Mouse (Mus musculus) midbrain, embryonic 16.5 days (tissue): ENCODE results near the gene Fzd9. TPM values are rescaled to one million over a fixed set of nuclear protein-coding genes. Genes with fewer than 3 reads are reported as not detected.

ENCODE experiments used
- ATAC-seq: fragments of 200-750 bp; cut with Nextera tagmentation; 2 replicates; pipeline ENCODE4 v1.8.0; 2017; ENCODE audit warnings: moderate TSS enrichment
- H3K27ac ChIP-seq: fragments of 300-500 bp; sonication (generic); 2 replicates; pipeline ENCODE4 v1.5.1; 2014; ENCODE audit warnings: mild to moderate bottlenecking, low read length, mixed read lengths
- H3K27me3 ChIP-seq: fragments of 300-500 bp; sonication (generic); 2 replicates; pipeline ENCODE4 v1.6.1; 2014; ENCODE audit warnings: low read depth, low read length, mixed read lengths; ENCODE audit not compliant: control insufficient read depth, insufficient read depth
- H3K36me3 ChIP-seq: fragments of 300-500 bp; sonication (generic); 2 replicates; pipeline ENCODE4 v1.6.1; 2014; ENCODE audit warnings: mild to moderate bottlenecking, low read length, moderate library complexity, mixed read lengths; ENCODE audit not compliant: control insufficient read depth, insufficient read depth
- H3K4me1 ChIP-seq: fragments of 300-500 bp; sonication (generic); 2 replicates; pipeline ENCODE4 v1.6.1; 2014; ENCODE audit warnings: mild to moderate bottlenecking, low read length, mixed read lengths; ENCODE audit not compliant: control insufficient read depth, insufficient read depth
- H3K4me2 ChIP-seq: fragments of 300-500 bp; sonication (generic); 2 replicates; pipeline ENCODE4 v1.6.1; 2014; ENCODE audit warnings: mild to moderate bottlenecking, low read length, mixed read lengths
- H3K4me3 ChIP-seq: fragments of 300-500 bp; sonication (generic); 2 replicates; pipeline ENCODE4 v1.5.1; 2014; ENCODE audit warnings: low read depth, mild to moderate bottlenecking, low read length, moderate library complexity, mixed read lengths
- H3K9ac ChIP-seq: fragments of 300-500 bp; sonication (generic); 2 replicates; pipeline ENCODE4 v1.6.1; 2014; ENCODE audit warnings: low read depth, low read length, mixed read lengths
- H3K9me3 ChIP-seq: fragments of 300-500 bp; sonication (generic); replicated peaks from 2 replicates; pipeline ENCODE4 v1.6.1; 2014; ENCODE audit warnings: mild to moderate bottlenecking, low read length, mixed read lengths; ENCODE audit not compliant: control insufficient read depth, poor library complexity, severe bottlenecking
- WGBS: fragments of 180-500 bp; shearing (Covaris S2); extraction: QIAGEN DNeasy Blood & Tissue Kit; methylation state at CpG from one replicate; pipeline ENCODE4 v1.1.7; 2014; 5-methylcytosine and 5-hydroxymethylcytosine counted together
- microRNA-seq: library from miRNA; unstranded; fragments of <30 nt; microRNA quantifications from one replicate; pipeline ENCODE4, GENCODE M21; 2017
- polyA plus RNA-seq: library from polyadenylated mRNA; unstranded; fragments of >200 nt; fragmentation: Nextera tagmentation; extraction: Ambion mirVana; gene quantifications from 2 replicates; pipeline ENCODE4 v1.2.1, GENCODE M21; 2015

Gene Fzd9
- polyA plus RNA-seq, 1 experiment from 2014 or later, result 13.7 TPM

DNA sequence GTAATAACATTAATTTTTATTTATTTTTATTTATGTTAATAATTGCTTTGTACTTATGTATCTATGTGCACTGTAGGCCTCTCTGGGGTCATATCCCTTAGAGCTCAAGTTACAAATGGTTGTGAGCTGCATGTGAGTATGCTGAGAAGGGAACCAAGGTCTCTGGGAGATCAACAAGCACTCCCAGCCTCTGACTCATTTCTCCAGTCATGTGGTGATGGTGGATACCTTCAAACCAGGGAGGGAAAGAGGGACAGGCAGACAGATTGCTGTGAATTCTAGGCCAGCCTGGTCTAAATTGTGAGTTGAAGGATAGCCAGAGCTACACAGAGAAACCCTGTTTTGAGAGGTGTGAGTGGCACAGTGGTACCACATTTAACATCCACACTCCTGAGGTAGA, 30.1 kb downstream of the Fzd9 start:
- H3K9ac ChIP-seq, result no peak overlapping the region
- no peak overlapping the region for H3K4me3 ChIP-seq
- H3K27me3 ChIP-seq, result no peaks in the 10 kb centered on the region
- H3K4me1 ChIP-seq, result no peaks in the 10 kb centered on the region
- no peak for ATAC-seq
- no peak overlapping the region for H3K27ac ChIP-seq
- H3K36me3 ChIP-seq, result peaks cover 51% of the 10 kb centered on the region
- H3K9me3 ChIP-seq, result no peaks in the 10 kb centered on the region
- H3K4me2 ChIP-seq, result no peak overlapping the region

DNA sequence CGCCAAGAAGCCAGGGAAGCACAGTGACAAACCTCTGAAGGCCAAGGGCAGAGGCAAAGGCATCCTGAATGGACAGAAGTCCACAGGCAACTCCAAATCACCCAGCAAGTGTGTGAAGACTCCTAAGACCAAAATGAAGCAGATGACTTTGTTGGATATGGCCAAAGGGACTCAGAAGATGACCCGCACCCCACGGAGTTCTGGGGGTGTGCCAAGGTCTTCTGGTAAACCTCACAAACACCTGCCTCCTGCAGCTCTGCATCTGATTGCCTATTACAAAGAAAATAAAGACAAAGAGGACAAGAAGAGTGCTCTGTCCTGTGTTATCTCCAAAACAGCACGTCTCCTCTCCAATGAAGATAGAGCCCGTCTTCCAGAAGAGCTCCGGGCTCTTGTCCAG, 34.2 kb downstream of the Fzd9 start:
- 91% methylated on average over 6 of the region's 6 CpGs for WGBS
- peaks cover 31% of the 10 kb centered on the region for H3K36me3 ChIP-seq
- no peaks in the 10 kb centered on the region for H3K9me3 ChIP-seq
- H3K27me3 ChIP-seq, result no peaks in the 10 kb centered on the region
- no peak for ATAC-seq
- no peaks in the 10 kb centered on the region for H3K4me1 ChIP-seq
- no peak overlapping the region for H3K27ac ChIP-seq
- H3K4me2 ChIP-seq, result no peak overlapping the region
- no peak overlapping the region for H3K9ac ChIP-seq
- H3K4me3 ChIP-seq, result no peak overlapping the region

DNA sequence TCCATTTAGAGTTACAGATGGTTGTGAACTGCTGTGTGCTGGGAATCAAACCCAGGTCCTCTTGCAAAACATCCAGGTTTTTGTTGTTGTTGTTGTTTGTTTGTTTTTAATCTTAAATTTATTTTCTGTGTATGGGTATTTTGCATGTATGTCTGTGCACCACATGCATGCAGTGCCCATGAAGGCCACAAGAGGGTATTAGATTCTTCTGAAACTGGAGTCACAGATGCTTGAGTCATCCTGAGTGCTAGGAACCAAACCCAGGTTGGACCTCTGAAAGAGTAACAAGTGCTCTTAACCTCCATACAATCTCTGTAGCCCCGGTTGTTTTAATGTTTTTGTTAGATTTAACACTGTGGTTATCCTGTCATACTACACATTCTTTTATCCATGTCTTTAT, 42.8 kb downstream of the Fzd9 start:
- Histone ChIP-seq H3K4me1 (no peaks in the 10 kb centered on the region), H3K9me3 (no peaks in the 10 kb centered on the region), H3K9ac (no peak overlapping the region), H3K36me3 (peaks cover 33% of the 10 kb centered on the region), H3K27me3 (no peaks in the 10 kb centered on the region), H3K4me2 (no peak overlapping the region), H3K4me3 (no peak overlapping the region), H3K27ac (no peak overlapping the region)
- ATAC-seq, result no peak
- WGBS, result 100% methylated on average over 1 of the region's 1 CpGs

DNA sequence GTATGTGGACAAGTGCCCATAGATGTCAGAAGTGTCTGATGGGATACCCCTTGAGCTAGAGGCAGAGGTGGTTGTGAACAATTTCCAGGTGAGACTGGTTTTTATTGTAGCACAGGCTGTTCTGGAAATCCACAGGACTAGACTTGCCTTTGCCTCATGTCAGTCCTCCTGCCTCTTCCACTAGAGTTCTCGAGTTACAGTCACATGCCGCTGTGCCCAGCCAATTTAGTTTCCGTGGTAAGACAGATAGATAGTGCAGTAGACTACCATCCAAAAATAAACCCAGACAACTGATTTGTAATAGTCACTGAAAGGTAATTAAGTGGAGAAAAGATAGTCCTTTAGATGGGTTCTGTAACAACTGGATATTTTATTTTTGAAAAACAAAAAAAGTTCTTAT, 48.3 kb downstream of the Fzd9 start:
- Histone ChIP-seq H3K27me3 (no peaks in the 10 kb centered on the region), H3K27ac (no peak overlapping the region), H3K4me3 (no peak overlapping the region), H3K9me3 (no peaks in the 10 kb centered on the region), H3K4me1 (no peaks in the 10 kb centered on the region), H3K36me3 (peaks cover 17% of the 10 kb centered on the region), H3K9ac (no peak overlapping the region), H3K4me2 (no peak overlapping the region)
- WGBS, result 98% methylated on average over 3 of the region's 3 CpGs
- no peak for ATAC-seq

Small RNAs within 50 kb of the gene (microRNA-seq; reads per million reads assigned to microRNA genes)
- gene Gm25315, result not detected

Other genes with a start within 250 kb of the Fzd9 start
- gene Abhd11, start 242.1 kb downstream of the Fzd9 start, polyA plus RNA-seq, result 76.5 and 81.5 TPM in 2 replicates
- gene Stx1a, start 227.7 kb downstream of the Fzd9 start, polyA plus RNA-seq, result 162 and 195 TPM in 2 replicates
- gene Dnajc30, start 187.0 kb downstream of the Fzd9 start, polyA plus RNA-seq, result 48.8 and 49.6 TPM in 2 replicates
- gene Bud23, start 186.3 kb downstream of the Fzd9 start, polyA plus RNA-seq, result 74.4 and 76.9 TPM in 2 replicates
- gene Vps37d, start 173.0 kb downstream of the Fzd9 start, polyA plus RNA-seq, result 32.4 and 33.6 TPM in 2 replicates
- gene Mlxipl, start 161.3 kb downstream of the Fzd9 start, polyA plus RNA-seq, result 0.87 and 1.0 TPM in 2 replicates
- gene Tbl2, start 101.6 kb downstream of the Fzd9 start, polyA plus RNA-seq, result 12.9 and 14.5 TPM in 2 replicates
- gene Bcl7b, start 82.9 kb downstream of the Fzd9 start, polyA plus RNA-seq, result 40.4 TPM in 2 replicates
- gene Baz1b, start 64.0 kb downstream of the Fzd9 start, polyA plus RNA-seq, result 19.5 and 26.8 TPM in 2 replicates
- 0.34 and 0.45 TPM in 2 replicates for gene Fkbp6, start 98.8 kb upstream of the Fzd9 start, polyA plus RNA-seq
- gene Trim50, start 102.1 kb upstream of the Fzd9 start, polyA plus RNA-seq, result not detected in 2 replicates
- gene Nsun5, start 118.7 kb upstream of the Fzd9 start, polyA plus RNA-seq, result 34.1 and 36.4 TPM in 2 replicates
- 8.7 and 9.9 TPM in 2 replicates for gene Pom121, start 143.3 kb upstream of the Fzd9 start, polyA plus RNA-seq